Mouse (Mus musculus) megakaryocyte, embryonic 14.5 days (primary cell): ENCODE results near the gene Myl9. TPM values are rescaled to one million over a fixed set of nuclear protein-coding genes. Genes with fewer than 3 reads are reported as not detected.
"Not testable (repeated sequence)": the region's sequence is repeated elsewhere in the genome, so short reads cannot be mapped to it uniquely, and the experiment has no call there.

Experiments
- H3K27me3 ChIP-seq: replicated peaks from 2 replicates; pipeline ENCODE3; 2012; ENCODE audit warnings: inconsistent platforms
- H3K36me3 ChIP-seq: replicated peaks from 2 replicates; pipeline ENCODE3; 2012; ENCODE audit warnings: low read length, inconsistent platforms, mixed read lengths
- H3K4me1 ChIP-seq: 2 replicates; pipeline ENCODE4 v1.6.1; 2012; ENCODE audit warnings: inconsistent platforms
- H3K4me3 ChIP-seq: replicated peaks from 2 replicates; pipeline ENCODE3; 2012; ENCODE audit warnings: moderate library complexity, mild to moderate bottlenecking, inconsistent platforms
- H3K9me3 ChIP-seq: 2 replicates; pipeline ENCODE4 v1.6.1; 2012; ENCODE audit warnings: inconsistent platforms
- FLI1 ChIP-seq: IDR thresholded peaks from 2 replicates; pipeline ENCODE4 v1.6.1; 2012; ENCODE audit warnings: low read length, inconsistent platforms, mixed read lengths
- GATA1 ChIP-seq: IDR thresholded peaks from 3 replicates; pipeline ENCODE4 v1.6.1; 2012; ENCODE audit warnings: mixed read lengths, low read length, inconsistent platforms, borderline replicate concordance
- polyA plus RNA-seq: library from polyadenylated mRNA; stranded (reverse); fragments of >175 nt; gene quantifications from 2 replicates; pipeline ENCODE4 v1.2.3, GENCODE M21; 2012; ENCODE audit warnings: low replicate concordance; ENCODE audit not compliant: insufficient read depth

The Myl9 gene
- polyA plus RNA-seq, 1 experiment, result 182 TPM

GRCm38 (mm10) chr2:156803698-156804372, 28.6 kb downstream of the Myl9 start:
- Histone ChIP-seq H3K9me3 (peaks cover 4% of the 10 kb centered on the region; the same call in 1 of the 2 replicates), H3K4me3 (peak overlapping the region; percentile 64), H3K4me1 (peaks cover 56% of the 10 kb centered on the region), H3K36me3 (no peaks in the 10 kb centered on the region), H3K27me3 (peaks cover 45% of the 10 kb centered on the region)
- no peak for TF ChIP-seq FLI1
- TF ChIP-seq GATA1, result no peak

- no peak overlapping the region for H3K4me3 ChIP-seq
- peaks cover 4% of the 10 kb centered on the region; the same call in 1 of the 2 replicates for H3K9me3 ChIP-seq
- H3K36me3 ChIP-seq, result no peaks in the 10 kb centered on the region
- H3K4me1 ChIP-seq, result peaks cover 57% of the 10 kb centered on the region
- no peak for TF ChIP-seq GATA1
- no peak for TF ChIP-seq FLI1
- peaks cover 43% of the 10 kb centered on the region for H3K27me3 ChIP-seq
Observed at GRCm38 (mm10) chr2:156804589-156804988, 29.4 kb downstream of the Myl9 start.

- TF ChIP-seq GATA1 (no peak), FLI1 (no peak)
- H3K27me3 ChIP-seq, result peaks cover 48% of the 10 kb centered on the region
- no peaks in the 10 kb centered on the region for H3K36me3 ChIP-seq
- H3K4me3 ChIP-seq, result no peak overlapping the region
- H3K4me1 ChIP-seq, result peaks cover 63% of the 10 kb centered on the region
- peaks cover 4% of the 10 kb centered on the region; the same call in 1 of the 2 replicates for H3K9me3 ChIP-seq
Observed at GRCm38 (mm10) chr2:156806886-156807285, 31.7 kb downstream of the Myl9 start.

- Histone ChIP-seq H3K27me3 (peaks cover 65% of the 10 kb centered on the region), H3K4me1 (peaks cover 54% of the 10 kb centered on the region), H3K9me3 (peaks cover 4% of the 10 kb centered on the region; the same call in 1 of the 2 replicates), H3K36me3 (no peaks in the 10 kb centered on the region), H3K4me3 (no peak overlapping the region)
- TF ChIP-seq GATA1 (no peak), FLI1 (no peak)
Observed at GRCm38 (mm10) chr2:156809579-156809978, 34.4 kb downstream of the Myl9 start.

GRCm38 (mm10) chr2:156810716-156811115, 35.5 kb downstream of the Myl9 start:
- Histone ChIP-seq H3K9me3 (peaks cover 4% of the 10 kb centered on the region; the same call in 1 of the 2 replicates), H3K36me3 (no peaks in the 10 kb centered on the region), H3K4me1 (peaks cover 50% of the 10 kb centered on the region), H3K4me3 (no peak overlapping the region), H3K27me3 (peaks cover 68% of the 10 kb centered on the region)
- TF ChIP-seq GATA1, result no peak
- no peak for TF ChIP-seq FLI1

GRCm38 (mm10) chr2:156811556-156811955, 36.3 kb downstream of the Myl9 start:
- H3K4me1 ChIP-seq, result peaks cover 45% of the 10 kb centered on the region
- no peak overlapping the region for H3K4me3 ChIP-seq
- peaks cover 4% of the 10 kb centered on the region; the same call in 1 of the 2 replicates for H3K9me3 ChIP-seq
- H3K36me3 ChIP-seq, result no peaks in the 10 kb centered on the region
- TF ChIP-seq GATA1 (no peak), FLI1 (no peak)
- H3K27me3 ChIP-seq, result peaks cover 69% of the 10 kb centered on the region

GRCm38 (mm10) chr2:156814344-156814801, 39.2 kb downstream of the Myl9 start:
- Histone ChIP-seq H3K4me1 (peaks cover 31% of the 10 kb centered on the region), H3K4me3 (no peak overlapping the region), H3K36me3 (no peaks in the 10 kb centered on the region), H3K27me3 (peaks cover 77% of the 10 kb centered on the region), H3K9me3 (0 out of 2 replicates have a peak, but pooled peaks cover 3% of the 10 kb centered on the region)
- TF ChIP-seq GATA1, result no peak
- no peak for TF ChIP-seq FLI1

- TF ChIP-seq FLI1, result no peak
- no peak for TF ChIP-seq GATA1
- H3K27me3 ChIP-seq, result peaks cover 82% of the 10 kb centered on the region
- peaks cover 8% of the 10 kb centered on the region for H3K9me3 ChIP-seq
- H3K36me3 ChIP-seq, result no peaks in the 10 kb centered on the region
- H3K4me3 ChIP-seq, result no peak overlapping the region
- H3K4me1 ChIP-seq, result peaks cover 26% of the 10 kb centered on the region
Observed at GRCm38 (mm10) chr2:156814893-156815292, 39.7 kb downstream of the Myl9 start.

GRCm38 (mm10) chr2:156815412-156815811, 40.2 kb downstream of the Myl9 start:
- Histone ChIP-seq H3K36me3 (no peaks in the 10 kb centered on the region), H3K4me3 (no peak overlapping the region), H3K4me1 (peaks cover 20% of the 10 kb centered on the region), H3K9me3 (peaks cover 9% of the 10 kb centered on the region), H3K27me3 (peaks cover 84% of the 10 kb centered on the region)
- TF ChIP-seq GATA1, result no peak
- TF ChIP-seq FLI1, result no peak

- no peaks in the 10 kb centered on the region for H3K36me3 ChIP-seq
- TF ChIP-seq FLI1 (no peak), GATA1 (no peak)
- peaks cover 20% of the 10 kb centered on the region for H3K4me1 ChIP-seq
- no peak overlapping the region for H3K4me3 ChIP-seq
- H3K27me3 ChIP-seq, result peaks cover 89% of the 10 kb centered on the region
- peaks cover 13% of the 10 kb centered on the region for H3K9me3 ChIP-seq
Observed at GRCm38 (mm10) chr2:156816116-156816515, 40.9 kb downstream of the Myl9 start.

GRCm38 (mm10) chr2:156825128-156825527, 49.9 kb downstream of the Myl9 start:
- H3K4me1 ChIP-seq, H3K36me3 ChIP-seq, H3K4me3 ChIP-seq: not testable (repeated sequence)
- Histone ChIP-seq H3K9me3 (peaks cover 51% of the 10 kb centered on the region), H3K27me3 (peaks cover 36% of the 10 kb centered on the region)

Other genes with a start within 250 kb of the Myl9 start
- gene Aar2, start 227.8 kb upstream of the Myl9 start, polyA plus RNA-seq, result 2.2 and 7.7 TPM in 2 replicates
- 185 and 337 TPM in 2 replicates for gene Dlgap4, start 161.7 kb upstream of the Myl9 start, polyA plus RNA-seq
- 5.1 and 8.1 TPM in 2 replicates for gene Tgif2, start 64.6 kb downstream of the Myl9 start, polyA plus RNA-seq
- 0.13 TPM in 1 of 2 replicates, not detected in the other for gene 4930518I15Rik, start 82.5 kb downstream of the Myl9 start, polyA plus RNA-seq
- 175 and 255 TPM in 2 replicates for gene Rab5if, start 87.7 kb downstream of the Myl9 start, polyA plus RNA-seq
- 86.1 and 150 TPM in 2 replicates for gene Sla2, start 111.8 kb downstream of the Myl9 start, polyA plus RNA-seq
- gene Ndrg3, start 216.6 kb downstream of the Myl9 start, polyA plus RNA-seq, result 1.1 and 3.3 TPM in 2 replicates
- gene Dsn1, start 231.7 kb downstream of the Myl9 start, polyA plus RNA-seq, result 0.73 TPM in 1 of 2 replicates, not detected in the other